Mouse (Mus musculus) CH12F3 (cell line): ENCODE measurements around the gene Fbxl22.

ENCODE experiments used
- in situ Hi-C: fragments of 300-500 bp; cut with MboI; formaldehyde crosslinking; loops from 2 replicates; pipeline ENCODE4 v1.14.3; 2020; ENCODE audit warnings: low sequenced_read_pairs

Gene Fbxl22

GRCm38 (mm10) chr9:66508890-66509399, 5.4 kb downstream of the Fbxl22 start:
- in situ Hi-C loops: no loop called here

- in situ Hi-C loops: no loop called here
Observed at GRCm38 (mm10) chr9:66507684-66508083, 6.7 kb downstream of the Fbxl22 start.

- in situ Hi-C loops: no loop called here
Observed at GRCm38 (mm10) chr9:66506424-66506823, 8.0 kb downstream of the Fbxl22 start.

GRCm38 (mm10) chr9:66506011-66506410, 8.4 kb downstream of the Fbxl22 start:
- in situ Hi-C loops: no loop called here

GRCm38 (mm10) chr9:66505141-66505917, 9.1 kb downstream of the Fbxl22 start:
- in situ Hi-C loops: no loop called here

- in situ Hi-C loops: no loop called here
Observed at GRCm38 (mm10) chr9:66504518-66504917, 9.9 kb downstream of the Fbxl22 start.

GRCm38 (mm10) chr9:66503879-66504411, 10.4 kb downstream of the Fbxl22 start:
- in situ Hi-C loops: no loop called here

- in situ Hi-C loops: no loop called here
Observed at GRCm38 (mm10) chr9:66501248-66501647, 13.1 kb downstream of the Fbxl22 start.

GRCm38 (mm10) chr9:66493992-66494391, 20.4 kb downstream of the Fbxl22 start:
- in situ Hi-C loops: no loop called here

GRCm38 (mm10) chr9:66492361-66492760, 22.0 kb downstream of the Fbxl22 start:
- in situ Hi-C loops: no loop called here

- in situ Hi-C loops: loop anchor here (5.0 kb wide), 1 partner anchor 36 kb away; no protein-coding TSS in a partner anchor
Observed at GRCm38 (mm10) chr9:66488786-66489185, 25.6 kb downstream of the Fbxl22 start.

- in situ Hi-C loops: no loop called here
Observed at GRCm38 (mm10) chr9:66483429-66483828, 31.0 kb downstream of the Fbxl22 start.

GRCm38 (mm10) chr9:66477785-66478184, 36.6 kb downstream of the Fbxl22 start:
- in situ Hi-C loops: no loop called here

- in situ Hi-C loops: loop anchor here (25.0 kb wide), 1 partner anchor 328 kb away; the partner anchor contains the start of genes Ciao2a and Snx1
Observed at GRCm38 (mm10) chr9:66465087-66465486, 49.3 kb downstream of the Fbxl22 start.
